Mouse (Mus musculus): ENCODE measurements at regions not wholly inside any gene's neighbourhood (a gene's known extent, or its start where the extent isn't known, plus 50 kb on each side); places are given as distances from the start of the nearest gene placed in this dataset.

DNA sequence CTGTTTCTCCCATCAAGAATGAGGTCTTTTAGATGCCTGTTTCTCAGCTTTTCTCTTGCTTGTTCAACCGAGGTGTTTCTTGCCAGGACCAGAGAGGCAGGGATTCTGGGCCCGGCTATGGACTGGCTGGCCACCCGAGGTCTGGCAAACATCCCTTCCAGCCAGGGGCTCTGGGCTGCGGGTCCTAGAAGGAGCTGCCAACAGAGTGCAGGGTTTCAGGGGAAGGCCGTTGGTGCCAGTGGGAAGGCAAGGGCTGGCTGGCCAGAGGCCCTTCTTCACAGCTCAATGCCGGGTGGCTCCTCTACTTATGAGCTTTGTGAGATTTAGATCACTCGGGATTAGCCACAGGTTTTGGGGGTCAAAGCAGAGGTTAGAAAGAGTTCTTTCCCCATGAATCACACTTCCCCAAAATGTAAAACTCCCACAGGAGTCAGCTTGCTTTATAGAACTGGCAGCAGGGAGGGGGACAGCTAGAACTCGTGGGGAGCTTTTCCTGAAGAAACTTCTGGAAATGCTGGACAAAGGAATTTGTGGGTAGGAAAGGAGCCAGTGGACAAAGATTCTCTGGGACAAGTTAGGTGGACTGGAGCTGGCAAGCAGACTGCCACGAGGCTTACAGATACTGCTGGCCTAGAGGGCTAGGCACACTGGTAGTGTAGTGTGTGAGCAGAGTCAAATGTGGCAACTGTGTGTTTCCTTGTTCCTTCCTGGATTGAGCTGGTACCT is 104.1 kb upstream of the Vps8 start:
- no peak for DNase-seq (ENCODE audit: low read depth, low spot score)

DNA sequence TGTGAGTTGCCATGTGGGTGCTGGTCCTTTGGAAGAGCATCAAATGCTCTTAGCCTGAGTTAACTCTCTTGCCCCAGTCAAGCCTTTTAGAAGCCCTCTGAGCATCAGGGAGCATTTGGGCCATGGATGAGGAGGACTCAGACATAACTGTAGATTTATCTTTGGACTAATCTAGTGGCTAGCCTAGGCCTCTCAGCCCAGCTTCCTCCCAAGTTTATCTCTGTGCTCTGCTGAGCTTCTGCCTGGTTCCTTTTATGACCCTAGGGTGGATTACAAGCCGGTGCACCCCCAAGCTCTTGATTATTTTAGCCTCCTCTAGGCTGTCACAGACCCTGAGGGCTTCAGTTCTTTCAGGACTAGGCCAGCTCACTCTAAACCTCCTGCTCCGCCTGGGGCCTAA is 102.6 kb upstream of the Vps8 start:
- DNase-seq (ENCODE audit: low read depth, low spot score), result no peak

DNA sequence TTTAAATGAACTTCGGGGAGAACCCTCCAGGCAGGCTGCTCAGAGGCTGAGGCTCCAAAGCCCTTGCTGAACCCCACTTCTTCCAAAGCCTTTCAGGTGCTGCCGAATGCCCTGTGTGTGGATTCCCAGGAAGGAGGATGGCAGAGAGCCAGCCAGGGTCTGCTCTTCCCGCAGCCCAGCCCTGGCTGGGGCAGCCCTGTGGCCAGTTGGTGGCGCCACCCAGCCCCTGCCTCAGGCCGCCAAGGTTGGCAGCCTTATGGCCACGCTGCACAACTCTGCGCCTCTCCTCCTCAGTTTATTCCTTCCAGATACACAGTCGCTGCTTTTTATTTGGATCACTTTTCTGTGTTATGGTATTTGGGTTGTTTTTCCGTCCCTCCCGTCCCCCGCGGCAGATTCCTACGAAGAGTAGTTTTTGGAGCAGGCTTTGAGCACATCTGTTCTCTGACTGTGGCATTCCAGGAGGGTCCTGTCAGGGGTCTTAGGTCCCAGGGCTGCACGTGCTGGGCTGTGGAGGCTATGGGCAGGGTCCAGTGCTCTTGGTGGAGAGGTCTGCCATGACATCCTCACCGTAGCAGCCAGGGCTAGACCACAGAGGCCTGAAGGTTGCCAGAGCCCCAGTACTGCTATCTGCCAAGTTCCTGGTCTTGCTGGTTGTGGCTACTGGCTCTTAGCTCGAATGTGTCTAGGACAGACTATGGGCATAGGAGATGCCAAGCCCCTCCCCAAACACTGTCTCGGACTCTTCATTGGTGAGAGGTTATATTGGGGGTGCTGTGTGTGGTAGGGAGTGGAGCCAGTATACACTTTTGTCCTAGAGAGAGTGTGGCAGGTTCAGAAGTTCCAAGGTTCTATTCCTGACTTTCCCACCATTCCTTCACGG is 101.5 kb upstream of the Vps8 start:
- no peak for DNase-seq (ENCODE audit: low read depth, low spot score)

DNA sequence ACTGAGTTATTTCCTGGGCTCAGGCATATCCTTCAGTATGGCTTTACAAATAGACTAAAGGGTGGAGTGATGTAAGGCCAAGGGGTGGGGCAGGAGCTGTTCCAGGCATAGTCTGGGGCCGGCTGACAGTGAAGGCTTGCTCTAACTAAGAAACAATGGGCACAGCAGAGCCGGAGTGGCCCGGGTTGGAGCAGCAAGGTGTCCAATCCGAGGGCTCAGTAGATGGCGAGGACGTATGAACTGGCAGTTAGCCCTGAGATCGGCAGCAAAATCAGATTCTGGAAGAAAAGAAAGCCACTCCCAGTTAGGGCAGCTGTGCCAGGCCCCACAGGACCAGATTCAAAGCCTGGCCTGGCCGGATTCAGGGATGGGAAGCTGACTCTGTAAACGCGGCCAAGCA is 100.5 kb upstream of the Vps8 start:
- DNase-seq (ENCODE audit: low read depth, low spot score), result no peak

DNA sequence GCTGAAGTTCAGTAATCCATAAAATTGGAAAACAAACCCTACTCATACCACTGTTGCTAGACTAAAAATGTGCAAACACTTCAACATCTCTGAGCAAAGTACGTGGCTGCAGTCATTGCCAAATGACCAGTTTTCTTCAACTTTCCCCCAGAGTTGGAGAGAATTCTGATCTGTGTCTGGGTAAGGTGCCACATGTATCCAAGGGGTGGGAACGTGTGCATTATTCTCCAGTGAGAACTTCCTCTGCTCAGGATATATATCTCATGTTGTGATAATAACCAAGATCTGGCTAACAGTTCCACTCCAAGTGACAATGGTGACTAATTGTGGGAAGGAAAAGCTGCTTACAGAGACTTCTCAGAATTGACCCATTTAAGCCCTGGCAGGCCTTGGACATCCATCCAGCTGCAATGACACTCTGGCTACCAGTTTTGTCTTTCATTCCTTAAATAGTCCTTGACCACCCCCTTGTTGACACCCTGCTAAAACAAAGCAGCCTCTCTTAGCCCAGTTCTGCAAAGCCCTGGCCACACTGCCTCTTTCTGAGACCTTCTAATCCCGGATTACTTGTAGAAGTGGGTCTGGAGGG is 99.4 kb upstream of the Vps8 start:
- DNase-seq (ENCODE audit: low read depth, low spot score), result no peak

DNA sequence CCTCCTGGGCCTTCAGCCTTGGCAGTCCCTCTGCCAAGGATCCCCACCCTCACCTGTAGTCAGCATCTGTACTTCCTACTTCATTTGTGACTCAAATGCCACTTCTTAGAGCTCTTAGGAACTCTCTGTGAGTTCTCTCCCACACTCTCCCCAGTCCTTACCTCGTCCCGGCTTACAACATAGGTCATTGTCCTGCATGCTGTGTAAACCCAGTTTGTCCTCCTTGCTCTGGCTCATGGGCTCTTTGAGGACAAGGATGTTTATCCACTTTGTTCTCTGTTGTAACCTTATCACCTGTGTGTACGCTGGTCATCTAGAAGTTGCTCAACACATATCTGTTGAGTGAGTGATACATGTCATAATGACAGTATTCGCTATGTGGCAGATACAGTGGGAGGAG is 94.9 kb upstream of the Vps8 start:
- DNase-seq (ENCODE audit: low read depth, low spot score), result no peak

DNA sequence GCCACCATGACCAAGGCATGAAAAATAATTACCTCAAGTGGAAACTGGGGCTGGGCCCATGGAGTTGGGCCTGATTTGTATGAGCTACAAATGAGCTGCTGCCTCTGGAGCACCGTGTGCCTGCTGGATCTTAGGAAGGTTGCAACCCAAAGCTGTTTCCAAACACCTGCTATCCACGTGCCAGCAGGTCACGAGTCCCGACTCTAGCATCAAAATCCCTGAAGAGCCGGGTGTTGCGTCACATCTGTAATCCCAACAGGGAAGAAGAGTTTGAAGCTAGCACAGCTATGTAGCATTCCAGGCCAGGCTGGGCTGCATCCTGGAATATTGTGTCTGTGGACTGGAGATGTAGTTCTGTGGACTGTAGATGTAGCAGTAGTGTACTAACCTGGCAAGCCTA is 93.7 kb upstream of the Vps8 start:
- no peak for DNase-seq (ENCODE audit: low read depth, low spot score)

DNA sequence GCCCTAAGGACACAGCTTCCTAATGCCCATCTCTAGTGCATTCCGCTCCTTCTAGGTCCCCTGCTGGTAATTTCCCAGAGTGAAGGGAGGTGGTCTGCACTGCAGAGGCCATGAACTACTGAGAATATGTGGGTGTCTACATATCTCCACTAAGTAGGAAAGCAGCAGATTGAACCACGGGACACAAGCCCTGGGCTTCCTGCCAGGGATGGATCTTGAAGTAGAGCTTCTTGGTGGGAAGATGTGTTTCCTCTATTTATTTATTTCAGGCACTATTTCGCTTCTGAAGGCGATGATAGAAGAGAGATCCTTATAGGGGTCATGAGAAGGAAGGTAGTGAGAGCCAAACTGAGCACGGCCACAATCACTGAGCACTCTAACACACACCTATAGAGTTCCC is 91.7 kb upstream of the Vps8 start:
- DNase-seq (ENCODE audit: low read depth, low spot score), result no peak

DNA sequence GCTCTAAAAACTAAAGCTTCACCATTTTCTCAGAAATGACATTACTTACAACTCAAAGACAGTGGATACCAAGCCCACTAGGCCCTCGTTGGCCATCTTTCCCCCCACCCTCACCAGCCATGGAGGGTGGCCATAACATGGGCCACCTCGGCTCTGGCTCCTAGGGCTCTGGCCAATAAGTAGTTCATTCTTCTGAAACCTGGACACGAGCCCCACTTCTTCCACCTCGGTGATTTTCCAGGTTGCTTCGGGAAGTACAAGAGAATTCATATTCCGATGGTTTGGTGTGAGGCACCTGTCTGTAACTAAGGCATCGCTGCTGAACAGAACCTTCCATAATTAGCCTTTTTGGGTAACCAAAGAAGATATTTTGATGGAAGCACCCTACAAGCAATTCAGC is 90.5 kb upstream of the Vps8 start:
- no peak for DNase-seq (ENCODE audit: low read depth, low spot score)

DNA sequence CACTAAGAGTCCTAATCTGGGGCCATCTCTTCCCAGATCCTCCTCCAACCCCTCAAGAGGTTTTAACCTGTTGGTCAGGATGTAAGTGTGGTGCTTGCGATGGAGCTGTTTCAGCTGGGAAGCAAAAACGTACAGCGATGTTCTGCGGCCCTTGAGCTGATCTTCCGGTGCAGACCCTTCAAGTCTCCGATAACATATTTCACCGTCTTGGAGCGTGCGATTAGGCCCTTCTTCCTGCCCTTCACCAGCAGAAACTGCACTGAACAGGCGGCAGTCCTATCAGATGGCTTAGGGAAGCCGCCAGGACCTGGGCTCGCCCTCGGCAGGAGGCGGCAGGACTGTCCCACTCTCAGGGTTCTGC is 90.1 kb upstream of the Vps8 start:
- DNase-seq (ENCODE audit: low read depth, low spot score), result no peak

DNA sequence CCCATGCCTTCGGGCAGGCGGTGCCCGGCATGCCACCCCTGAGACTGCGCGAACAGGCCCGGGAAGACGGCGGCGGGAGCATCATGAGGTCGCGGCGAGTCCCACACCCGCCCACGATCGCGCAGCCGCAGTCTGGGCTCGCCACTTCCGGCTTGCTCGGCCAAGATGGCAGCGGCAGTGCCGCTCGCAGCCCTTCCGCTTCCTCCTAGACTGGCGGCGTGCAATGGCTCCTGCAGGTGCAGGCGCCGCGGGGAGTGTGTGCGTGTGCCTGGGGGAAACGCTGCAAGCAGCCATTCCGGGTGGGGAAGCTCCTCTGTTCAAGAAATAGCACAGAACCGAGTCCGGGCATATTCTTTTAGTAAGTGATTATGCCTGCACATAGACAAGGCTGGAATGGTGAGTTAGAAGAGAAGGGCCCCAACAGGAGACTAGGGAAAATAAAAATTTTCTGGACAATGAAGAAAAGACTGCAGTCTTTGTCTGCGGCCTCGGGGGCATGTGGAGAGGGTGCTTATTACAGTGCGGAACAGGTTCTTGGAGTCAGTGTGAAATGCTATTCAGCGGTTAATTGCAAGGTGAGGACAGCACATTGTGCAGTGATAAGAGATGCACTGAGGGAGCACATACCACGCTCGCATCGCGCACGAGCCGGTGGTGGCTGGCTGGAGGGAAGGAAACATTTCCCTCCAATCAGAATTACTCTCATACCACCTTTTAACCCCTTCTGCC is 89.5 kb upstream of the Vps8 start:
- peak; percentile 58 for DNase-seq (ENCODE audit: low read depth, low spot score)

DNA sequence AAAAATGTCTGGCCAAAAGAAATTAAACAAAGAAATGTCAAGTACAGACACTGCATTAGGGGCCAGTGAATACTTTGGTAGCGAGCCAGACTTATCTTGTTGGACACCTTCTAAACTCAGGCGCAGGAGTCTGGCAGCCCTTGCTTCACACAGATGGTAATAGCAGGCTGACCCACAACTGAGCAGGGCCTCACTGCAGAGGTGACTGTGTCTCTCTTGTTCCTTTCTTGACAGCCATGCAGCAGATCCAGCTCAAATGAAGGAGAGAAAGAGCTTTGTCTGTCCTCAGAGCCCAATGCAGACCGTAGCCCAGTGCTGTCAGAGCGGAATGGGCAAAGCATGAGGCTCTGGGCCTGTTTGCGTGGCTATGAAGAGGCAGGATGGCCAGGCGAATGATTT is 83.9 kb upstream of the Vps8 start:
- no peak for DNase-seq (ENCODE audit: low read depth, low spot score)

DNA sequence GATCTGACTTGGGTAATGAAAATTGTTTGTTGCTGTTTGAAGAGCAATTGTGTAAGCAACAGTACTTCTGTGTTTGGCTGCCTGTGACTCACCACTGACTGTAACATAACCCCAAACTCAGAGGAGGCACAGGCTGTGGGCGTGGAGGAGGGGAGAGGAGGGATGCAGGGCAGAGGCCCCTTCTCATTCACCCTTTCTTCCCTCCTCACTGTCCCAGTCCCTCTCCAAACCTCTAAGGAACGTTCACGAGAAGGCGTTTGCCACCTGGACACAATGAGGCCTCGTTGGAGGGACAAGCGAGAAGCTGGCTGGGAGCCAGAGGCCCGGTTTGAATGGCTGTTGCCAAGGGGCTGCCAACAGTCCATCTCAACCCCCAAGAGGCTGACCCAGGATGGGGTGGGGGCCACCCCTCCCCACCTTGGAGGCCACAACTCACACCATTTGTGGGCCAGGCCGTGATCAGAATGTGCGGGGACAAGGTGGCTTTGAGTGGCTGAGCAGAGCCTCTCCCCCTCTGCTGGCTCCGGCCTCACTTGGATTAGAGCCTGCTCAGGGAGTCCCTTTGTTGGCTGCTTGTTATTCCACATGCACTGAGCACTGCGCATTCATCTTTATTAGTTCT is 83.3 kb upstream of the Vps8 start:
- DNase-seq (ENCODE audit: low read depth, low spot score), result no peak

DNA sequence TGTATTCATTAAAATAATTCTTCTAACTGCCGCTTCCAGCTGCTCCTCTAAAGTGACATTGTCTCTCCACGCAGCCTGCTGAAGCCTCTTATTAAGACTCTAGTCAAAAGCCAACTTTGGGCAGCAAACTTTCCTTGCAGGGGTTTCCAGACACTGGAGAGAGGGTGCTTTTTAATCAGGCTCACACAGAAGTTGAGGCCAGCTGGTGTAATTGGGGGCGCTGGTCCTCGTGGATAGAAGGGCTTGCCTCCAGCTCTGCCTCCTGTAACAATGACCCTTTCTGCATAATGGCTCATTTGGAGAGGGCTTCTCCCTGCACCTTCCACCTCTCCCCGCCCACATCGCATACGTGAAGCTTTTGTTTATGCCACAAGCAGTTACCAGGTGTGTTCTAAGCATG is 82.8 kb upstream of the Vps8 start:
- no peak for DNase-seq (ENCODE audit: low read depth, low spot score)

DNA sequence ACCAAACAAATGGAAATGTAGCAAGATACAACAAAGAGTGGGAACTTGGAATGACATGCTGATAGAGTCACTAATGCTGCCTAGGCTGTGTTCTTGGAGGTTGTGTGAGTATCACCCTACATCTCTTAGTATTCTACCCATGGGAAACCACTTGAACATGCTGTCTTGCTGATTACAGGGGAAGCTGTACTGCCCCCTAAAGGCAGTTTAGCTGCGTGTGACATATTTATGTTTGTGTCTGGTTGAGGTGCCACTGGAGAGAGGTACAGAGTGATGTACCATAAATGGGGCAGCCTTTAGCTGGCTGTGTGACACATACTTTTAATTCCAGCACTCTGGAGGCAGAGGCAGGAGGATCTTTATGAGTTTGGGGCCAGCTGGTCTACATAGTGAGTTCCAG is 73.0 kb upstream of the Vps8 start:
- DNase-seq (ENCODE audit: low read depth, low spot score), result no peak

DNA sequence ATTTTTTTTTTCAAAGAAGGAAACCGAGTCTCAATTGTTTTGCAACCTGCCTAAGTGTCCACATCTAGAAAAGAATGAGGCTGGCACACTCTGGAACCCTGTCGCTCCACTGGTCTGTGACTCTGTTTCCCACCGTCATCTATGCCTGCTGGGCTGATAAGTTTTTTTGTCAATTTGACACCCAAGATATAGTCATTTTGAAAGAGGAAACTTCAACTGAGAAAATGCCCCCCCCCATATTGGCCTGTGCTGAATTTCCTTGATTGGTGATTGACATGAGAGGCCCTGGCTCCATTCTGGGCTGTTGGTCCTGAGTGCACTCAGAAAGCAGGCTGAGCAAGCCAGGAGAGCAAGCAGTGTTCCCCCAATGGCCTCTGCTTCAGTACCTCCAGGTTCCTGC is 71.6 kb upstream of the Vps8 start:
- DNase-seq (ENCODE audit: low read depth, low spot score), result no peak

DNA sequence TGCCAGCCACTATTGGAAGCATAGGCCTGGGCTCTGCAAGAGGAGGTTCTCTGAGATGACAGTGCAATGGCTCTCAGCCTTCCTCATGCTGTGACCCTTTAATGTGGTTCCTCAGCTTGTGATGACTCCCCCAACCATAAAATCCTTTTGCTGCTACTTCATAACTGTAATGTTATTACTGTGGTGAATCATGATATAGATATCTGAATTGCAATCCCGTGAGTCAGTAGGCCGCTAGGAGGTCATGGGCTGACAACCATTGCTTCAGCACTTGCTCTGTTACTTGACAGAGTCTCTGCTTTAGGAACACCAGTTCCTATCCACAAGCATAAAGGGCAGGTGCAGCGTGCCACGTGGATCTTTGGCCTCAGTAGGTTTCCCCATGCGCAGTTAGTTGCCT is 69.8 kb upstream of the Vps8 start:
- no peak for DNase-seq (ENCODE audit: low read depth, low spot score)

DNA sequence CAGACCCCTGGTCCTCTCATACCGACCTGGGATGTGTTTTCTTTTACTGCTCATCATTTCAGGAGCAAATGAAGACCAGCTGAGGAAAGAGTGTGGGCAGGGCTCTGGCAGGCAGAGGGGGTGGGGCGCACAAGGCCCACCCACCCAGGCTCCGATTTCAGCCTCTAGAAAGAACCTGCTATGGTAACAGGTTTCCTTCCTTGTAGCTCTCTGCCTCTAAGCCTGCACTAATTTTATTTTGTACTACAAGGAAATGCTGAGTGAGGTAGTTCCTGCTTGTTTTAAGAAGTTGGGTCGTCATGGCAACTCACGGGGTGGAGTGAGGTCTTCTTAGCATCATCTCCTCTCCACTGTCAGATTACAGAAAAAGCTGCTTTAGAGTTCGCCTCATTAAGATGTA is 69.4 kb upstream of the Vps8 start:
- no peak for DNase-seq (ENCODE audit: low read depth, low spot score)

DNA sequence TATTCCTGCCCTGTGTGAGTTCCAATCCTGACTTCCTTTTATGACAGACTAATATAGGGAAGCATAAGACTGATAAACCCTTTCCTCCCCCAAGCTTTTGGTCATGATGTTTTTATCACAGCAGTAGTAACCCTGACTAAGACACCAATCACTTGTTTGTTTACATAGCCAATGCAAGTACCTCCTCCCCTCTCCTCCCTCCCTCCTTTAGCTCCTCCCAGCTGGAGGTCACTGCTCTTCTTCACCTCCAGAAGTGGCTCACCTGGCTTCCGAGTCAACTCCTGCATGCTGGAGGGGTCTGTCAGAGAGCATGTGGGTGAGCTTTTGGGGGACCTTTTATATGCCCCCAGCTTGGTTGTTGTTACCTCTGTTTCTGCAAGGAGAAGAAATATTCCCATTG is 67.3 kb upstream of the Vps8 start:
- no peak for DNase-seq (ENCODE audit: low read depth, low spot score)

DNA sequence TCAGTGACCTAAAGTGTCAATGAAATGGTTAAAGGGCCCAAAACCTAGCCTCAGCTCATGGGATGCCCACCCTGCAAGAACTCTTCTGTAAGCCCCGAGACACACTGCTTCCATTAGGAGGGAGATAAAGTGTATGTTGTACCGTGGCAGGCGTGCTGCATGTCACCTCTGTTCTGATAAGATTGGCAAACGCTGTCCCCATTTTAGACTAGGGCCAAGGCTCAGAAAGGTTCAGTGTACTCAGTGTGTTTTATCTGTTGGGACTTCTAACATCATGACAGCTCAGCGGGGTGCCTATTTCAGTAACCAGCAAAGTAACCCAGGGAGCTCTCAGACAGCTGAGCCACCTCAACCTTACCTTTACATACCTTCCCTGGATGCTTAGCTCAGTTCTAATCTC is 65.5 kb upstream of the Vps8 start:
- no peak for DNase-seq (ENCODE audit: low read depth, low spot score)

DNA sequence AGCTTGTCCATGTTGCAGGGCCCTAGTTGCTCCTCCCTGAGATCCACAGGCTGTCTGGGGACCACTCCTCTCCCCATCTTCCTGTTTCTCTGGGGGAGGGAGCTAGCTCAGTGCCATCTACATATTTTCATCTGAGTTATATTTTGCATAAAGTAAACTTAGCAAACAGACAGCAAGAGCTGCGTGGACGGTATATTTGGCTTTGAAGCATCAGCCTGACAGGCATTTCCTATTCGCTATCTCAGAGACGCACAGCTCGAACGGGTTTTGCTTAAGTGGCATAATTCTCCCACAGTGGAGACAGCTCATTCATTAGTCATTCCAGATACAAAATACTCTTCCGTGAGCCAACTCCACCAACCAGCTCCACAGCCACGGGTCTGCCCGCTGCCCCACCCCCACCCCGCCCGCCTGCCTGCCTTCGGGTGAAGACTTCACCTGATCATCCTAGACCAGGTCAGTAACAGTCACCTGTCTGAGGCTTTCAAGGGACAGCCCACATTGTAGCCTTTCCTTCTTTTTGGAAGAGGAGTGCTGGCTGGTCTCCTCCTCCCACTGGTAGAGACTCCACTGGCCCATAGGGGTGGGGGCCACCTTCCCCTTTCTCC is 64.5 kb upstream of the Vps8 start:
- no peak for DNase-seq (ENCODE audit: low read depth, low spot score)
